Mouse (Mus musculus) monocyte, adult 5-6 weeks (primary cell): ENCODE measurements around the gene Tfb2m. TPM values are rescaled to one million over a fixed set of nuclear protein-coding genes. Genes with fewer than 3 reads are reported as not detected.

Experiments used
- ATAC-seq: fragments of 153-309, 156-312 bp; replicated peaks from 2 replicates; pipeline ENCODE4 v1.8.0; 2017; ENCODE audit warnings: mild to moderate bottlenecking; ENCODE audit not compliant: low TSS enrichment, insufficient number of reproducible peaks, severe bottlenecking, poor library complexity, low FRiP score
- total RNA-seq: library from RNA; stranded (forward); fragments of 200-1000, 200-491, 200-594 nt; gene quantifications from 3 replicates; pipeline ENCODE4 v1.2.3, GENCODE M21; 2017

The Tfb2m gene
- total RNA-seq, 1 experiment from 2014 or later = 41.7 TPM

DNA sequence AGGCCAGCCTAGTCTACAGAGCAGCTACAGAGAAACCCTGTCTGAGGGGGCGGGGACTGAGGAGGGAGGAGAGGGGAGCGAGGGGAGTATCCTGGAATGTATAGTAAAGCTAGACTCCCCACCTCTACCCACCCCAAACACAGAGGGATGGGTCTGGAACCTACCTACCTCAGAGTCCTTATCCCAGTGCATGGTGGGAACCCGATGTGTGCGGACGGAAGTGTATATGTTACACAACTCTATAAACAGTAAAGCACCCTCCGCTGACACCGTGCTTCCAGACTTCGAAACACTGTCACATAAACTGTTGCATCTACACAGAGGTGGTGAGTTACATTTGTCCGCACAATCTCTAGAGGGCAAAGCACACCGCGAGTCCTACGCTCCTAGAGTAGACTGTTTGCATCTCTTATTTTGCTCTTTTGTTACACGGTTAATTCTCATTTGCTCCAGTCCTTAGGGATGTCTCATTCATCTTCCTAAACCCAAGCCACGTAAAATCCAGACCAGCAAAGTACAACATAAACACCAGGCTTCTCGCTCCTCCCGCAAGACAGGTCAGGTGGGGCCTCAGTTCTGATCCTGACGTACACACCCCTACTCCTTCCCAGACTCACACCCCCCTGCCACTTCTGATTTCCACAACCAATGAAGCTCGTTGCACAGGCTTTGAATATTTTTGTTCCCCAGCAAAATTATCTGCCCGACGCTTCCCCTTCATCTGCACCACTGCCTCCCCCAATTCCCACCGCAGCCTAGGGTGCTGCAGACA, 28.9 kb downstream of the Tfb2m start:
- peak; percentile 29 for ATAC-seq

DNA sequence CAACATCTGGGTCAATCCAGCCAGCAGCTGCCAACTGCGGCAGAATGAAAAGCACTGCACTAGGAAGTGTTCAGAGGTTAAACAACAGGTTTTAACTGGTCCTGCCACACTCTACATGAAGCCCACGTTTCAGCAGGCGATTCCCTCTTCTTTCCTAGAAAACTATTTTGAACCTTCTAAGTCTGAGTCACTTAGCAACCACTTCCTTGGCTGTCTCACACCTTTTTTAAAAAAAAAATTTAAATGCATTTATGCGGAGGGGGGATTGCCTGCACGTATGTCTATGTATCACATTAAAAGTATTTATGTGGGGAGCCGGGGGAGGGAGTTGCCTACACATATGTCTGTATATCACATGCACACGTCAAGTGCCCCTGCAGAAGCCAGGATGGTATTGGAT, 34.2 kb downstream of the Tfb2m start:
- no peak for ATAC-seq

DNA sequence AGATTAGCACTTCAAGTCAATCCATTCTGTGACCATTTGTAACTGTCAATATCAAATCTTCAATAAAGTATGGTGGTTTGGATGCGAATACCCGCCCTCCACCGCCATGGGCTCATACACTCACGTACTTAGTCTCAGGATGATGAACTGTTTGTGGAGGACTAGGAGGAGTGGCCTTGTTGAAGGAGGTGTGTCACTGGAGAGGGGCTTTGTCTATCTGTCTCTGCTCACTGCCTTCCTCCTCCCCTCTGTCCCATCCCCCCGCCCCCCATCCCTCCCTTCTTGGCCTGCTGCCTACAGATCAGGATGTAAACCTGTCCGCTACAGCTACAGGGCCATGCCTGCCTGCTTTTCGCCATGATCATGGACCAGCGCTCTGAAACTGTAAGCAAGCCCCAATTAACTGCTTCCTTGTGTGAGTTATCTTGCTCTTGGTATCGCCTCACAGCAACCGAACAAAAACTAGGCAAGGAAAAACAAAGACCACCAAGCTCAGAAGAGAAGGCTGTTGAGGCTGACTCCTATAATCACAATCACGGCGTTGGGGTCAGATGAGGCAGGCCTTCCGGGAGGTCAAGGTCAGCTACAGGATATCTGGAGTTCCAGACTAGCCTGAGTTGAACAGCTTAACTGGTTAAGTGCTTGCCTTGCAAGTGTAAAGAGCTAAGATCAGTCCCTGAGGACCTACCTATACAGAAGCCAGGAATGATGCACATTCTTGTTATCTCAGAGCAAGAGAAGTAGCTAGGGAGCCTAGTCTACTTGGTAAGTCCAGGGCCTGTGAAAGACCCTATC, 35.3 kb downstream of the Tfb2m start:
- ATAC-seq = no peak

DNA sequence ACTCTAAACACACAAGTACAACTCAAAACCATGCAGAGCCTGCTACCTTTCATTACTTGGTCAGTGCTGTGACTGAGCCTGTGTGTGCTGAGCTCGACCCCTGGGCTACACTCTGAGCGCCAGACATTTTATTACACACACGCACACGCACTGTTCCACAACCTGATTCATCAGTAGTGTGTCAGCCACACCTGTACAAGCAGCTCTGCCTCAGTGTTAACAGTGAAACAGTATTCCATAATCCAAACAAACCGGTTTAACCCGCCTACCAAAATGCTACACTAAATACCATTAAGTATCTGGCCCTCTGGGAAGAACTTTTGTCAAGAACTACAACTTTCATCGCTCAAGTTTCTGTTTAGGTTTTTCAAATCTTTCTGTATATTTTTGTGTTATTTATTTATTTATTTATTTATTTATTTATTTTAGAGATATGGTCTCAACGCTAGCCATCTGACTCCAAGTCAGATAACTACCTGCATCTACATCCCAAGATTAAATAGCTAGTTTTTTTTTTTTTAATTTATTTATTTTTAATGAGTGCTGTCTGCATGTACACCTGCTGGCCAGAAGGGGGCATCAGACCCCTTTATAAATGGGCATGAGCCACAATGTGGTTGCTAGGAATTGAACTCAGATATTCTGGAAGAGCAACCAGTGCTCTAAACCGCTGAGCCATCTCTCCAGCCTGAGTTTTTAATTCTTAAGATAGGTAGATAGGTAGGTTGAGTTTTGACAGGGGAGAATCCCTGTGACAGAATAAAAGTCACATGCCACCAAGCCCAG, 39.3 kb downstream of the Tfb2m start:
- no peak for ATAC-seq

DNA sequence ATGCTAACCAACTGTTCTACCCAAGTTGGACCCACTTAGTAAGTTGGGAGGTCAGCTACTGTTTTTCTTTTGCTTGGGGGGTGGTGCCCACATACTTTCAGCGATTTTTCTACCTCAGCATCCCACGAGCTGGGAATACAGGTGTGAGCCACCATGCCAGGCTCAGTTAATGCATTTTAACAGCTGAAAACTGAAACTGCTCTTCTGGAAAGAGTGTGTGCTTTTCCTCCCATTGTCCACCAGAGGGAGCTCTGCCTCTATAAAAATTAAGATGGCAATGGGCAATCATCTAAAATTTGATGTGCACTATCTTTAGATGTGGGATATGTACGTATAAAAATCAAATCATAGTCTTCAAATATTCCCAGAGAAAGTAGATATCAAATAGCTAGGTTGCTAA, 43.5 kb downstream of the Tfb2m start:
- 0 out of 2 replicates have a peak, but pooled peaks have one; percentile 50 for ATAC-seq

DNA sequence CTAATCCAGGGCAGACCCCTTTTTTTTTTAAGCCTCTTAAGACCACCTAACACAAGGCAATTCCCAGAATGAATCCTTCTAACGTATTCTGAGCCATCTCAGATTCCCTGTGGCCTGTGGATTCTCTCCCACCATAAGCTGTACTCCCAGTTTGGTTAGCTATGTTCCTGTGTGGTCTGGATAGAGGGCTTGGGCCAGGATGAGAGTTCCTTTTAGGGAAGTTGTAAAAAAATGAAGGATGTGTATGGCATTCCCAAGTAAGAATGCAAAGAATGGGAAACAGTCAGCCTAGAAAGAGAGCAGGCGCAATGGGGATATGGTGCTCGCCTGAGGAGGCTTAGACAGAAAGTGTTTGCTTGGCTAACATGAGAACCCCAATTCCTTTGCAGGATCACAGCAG, 46.8 kb downstream of the Tfb2m start:
- no peak for ATAC-seq

DNA sequence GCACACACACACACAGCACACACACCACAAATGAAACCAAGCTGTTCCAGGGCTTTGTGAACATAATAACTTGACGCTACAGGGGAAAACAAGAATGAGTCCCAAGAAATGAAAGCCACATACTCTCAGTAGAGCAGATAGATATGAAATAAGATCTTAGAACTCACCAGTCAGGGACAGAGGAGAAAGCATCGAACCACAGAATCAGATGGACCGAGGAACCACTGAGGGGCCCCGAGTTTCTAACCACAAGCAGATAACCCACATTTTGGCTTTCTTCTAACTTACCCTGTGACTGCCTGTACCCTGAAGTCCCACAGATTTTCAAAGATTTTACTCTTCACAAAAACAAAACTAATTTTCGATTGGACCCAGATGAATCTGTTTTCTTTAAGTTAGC, 53.2 kb downstream of the Tfb2m start:
- no peak for ATAC-seq

DNA sequence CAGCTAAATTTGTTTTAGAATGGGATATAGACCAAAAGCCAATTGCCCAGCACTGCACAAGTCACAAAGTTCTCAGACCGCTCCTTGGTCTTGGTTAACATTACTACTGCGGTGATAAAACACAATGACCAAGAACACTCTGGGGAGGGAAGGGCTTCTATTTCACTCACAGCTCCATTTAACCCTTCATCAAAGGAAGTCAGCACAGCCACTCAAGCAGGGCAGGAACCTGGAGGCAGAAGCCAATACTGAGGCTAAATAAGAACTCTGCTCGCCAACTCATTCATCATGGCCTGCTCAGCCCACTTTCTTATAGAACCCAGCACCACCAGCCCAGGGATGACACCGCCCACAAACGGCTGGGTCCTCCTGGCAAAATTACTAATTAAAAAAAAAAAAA, 57.5 kb downstream of the Tfb2m start:
- no peak for ATAC-seq

DNA sequence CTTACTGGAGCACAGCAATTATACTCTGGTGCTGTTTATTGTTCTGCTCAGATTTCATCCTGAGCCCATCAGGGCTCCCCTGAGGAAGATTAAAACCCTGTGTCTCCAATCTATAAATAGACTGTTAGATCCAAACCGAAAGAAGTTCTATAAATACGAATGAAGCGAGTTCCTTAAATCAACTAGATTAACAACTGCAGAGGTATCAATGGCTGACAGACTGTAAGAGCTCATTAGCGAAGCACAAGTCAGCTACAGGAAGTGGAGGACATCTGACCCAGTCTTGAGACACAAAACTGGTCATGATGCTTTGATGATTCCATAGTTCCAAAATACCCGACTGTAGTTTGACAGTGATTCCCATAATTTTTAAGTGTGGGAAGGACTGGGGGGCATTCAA, 58.1 kb downstream of the Tfb2m start:
- ATAC-seq = no peak

DNA sequence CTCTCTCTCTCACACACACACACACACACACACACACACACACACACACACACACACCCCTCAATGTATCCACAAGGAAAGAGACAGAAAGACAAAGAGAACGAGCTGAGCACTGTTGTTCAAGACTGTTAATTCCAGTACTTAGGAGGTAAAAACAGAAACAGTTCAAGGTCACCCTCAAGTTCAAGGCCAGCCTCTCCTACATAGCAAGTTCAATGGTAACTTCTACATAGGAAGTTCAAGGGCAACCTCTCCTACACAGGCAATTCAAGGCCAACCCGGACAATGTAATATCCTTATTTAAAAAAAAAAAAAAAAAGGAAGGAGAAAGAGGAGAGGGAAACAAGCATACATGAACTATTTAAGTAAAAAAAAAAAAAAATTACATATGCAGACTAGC, 58.8 kb downstream of the Tfb2m start:
- no peak for ATAC-seq

DNA sequence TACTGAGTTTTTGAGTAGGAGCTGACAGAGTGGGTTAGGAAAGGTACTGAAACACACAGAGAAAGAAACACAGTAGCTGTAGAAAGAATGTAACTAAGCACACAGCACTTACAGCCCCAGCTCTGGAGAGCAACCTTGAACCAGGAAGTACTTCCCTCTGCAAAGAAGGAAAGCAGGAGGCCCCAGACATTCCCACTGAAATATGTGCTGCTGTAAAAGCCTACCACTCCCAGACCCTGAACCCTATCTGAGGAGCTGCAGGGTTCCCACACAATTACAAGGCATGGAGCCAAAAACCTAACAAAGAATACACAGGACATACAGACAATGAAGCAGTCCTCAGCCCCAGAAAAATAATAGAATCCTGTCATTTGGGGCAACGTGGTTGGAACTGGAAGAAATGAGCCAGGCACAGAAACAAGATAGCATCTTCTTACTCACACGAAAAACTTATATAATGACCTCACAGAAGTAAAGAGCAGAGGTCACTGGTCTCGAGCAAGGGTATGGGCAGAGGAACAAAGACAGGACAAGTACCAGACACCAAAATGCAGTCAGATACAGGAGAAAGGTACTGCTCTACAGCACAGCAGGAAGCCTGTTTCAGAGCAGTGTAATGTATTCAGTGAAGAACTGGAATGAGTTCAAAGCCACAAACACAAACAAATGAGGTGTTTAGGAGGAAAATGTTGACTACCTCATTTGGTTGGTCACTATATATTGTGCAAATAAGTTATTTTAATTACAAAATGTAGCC, 60.1 kb downstream of the Tfb2m start:
- no peak for ATAC-seq

DNA sequence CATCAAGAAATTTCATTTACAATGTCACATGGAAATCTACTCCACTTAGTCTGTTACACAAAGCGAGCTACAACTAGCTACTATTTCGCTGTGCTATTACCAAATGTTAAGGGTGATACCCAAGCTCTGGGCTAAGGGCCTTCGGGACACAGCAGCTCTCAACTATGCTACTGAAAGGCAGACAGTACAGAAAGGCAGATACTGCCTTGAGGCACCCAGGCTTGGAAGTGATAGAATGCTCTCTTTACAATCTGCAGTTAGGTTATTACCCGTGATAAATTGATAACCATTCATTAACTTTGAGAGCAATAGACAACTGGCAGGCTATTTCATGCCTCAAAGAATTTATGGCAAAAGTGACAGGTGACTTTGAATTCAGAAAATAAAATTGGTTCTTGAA, 65.2 kb downstream of the Tfb2m start:
- no peak for ATAC-seq

Other genes starting within 250 kb of the Tfb2m start
- 10.6 to 34.7 TPM (median 14.3 TPM) in 3 replicates for gene Smyd3, start 28.2 kb downstream of the Tfb2m start, total RNA-seq
- gene Cnst, start 103 bp upstream of the Tfb2m start, total RNA-seq = 46.3 to 67.5 TPM (median 54.8 TPM) in 3 replicates
- 10.1 to 18.2 TPM (median 15.0 TPM) in 3 replicates for gene Sccpdh, start 121.9 kb upstream of the Tfb2m start, total RNA-seq
- gene Kif28, start 199.0 kb upstream of the Tfb2m start, total RNA-seq = not detected in 3 replicates